Mouse (Mus musculus): ENCODE results near the gene D11Wsu47e. TPM values are rescaled to one million over a fixed set of nuclear protein-coding genes. Genes with fewer than 3 reads are reported as not detected.

Gene D11Wsu47e
- total RNA-seq, 2 experiments from 2014 or later = 3.8 TPM; not detected in 1

GRCm38 (mm10) chr11:113729239-113729638 is 45.0 kb downstream of the D11Wsu47e start:
- no peak for ATAC-seq (replicated peaks; ENCODE audit: low FRiP score, poor library complexity, severe bottlenecking)

DNA sequence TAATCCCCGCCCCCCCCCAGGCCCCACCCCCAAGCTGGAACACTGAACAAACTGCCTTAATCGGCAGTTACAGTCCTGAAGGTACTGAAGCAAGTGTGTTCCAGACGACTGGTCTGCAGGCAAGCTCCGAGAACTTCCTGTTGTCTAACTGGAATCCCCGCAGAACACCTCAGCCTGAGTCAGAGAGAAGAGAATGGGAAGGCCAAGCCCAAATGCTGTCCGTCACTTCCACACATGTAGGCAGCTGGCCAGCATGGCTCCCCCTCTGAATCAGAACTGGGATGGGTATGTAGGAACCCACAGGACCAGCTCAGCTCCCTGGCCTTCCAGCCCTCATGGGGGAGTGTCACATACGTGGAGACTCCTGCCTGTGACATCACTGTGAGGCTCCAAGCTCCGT is 45.7 kb downstream of the D11Wsu47e start:
- no peak for ATAC-seq (replicated peaks; ENCODE audit: low FRiP score, poor library complexity, severe bottlenecking)

- ATAC-seq (replicated peaks; ENCODE audit: low FRiP score, poor library complexity, severe bottlenecking) = no peak
These were observed 46.7 kb downstream of the D11Wsu47e start for GRCm38 (mm10) chr11:113730879-113731278.

DNA sequence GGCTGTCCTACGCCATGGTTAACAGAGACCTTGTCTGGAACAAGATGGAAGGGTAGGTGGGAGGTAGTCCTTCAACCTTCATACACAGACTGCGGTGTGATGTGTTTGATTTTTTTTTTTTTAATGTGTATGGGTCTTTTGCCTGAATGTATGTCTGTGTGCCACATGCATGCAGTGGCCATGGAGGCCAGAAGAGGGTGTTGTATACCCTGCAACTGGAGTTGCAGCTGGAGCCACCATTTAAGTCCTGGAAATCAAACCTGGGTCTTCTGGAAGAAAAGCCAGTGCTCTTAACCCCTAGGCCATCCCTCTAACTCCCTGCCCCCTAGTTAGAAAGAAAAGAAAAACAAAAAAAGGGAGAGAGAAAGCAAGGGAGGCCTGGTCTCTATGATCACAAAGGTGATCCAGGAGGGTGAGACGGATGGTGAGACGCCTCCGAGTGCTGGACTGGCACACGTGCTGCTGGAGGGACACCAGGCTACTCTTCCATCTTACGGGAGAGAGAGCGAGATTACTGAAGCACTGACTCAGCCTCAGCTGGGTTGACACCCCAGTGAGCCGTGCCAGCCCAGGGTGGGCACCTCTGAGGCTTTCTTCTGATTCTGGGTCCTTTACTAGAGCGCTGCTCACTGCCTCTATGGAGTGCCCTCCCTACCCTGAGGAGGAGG is 47.9 kb downstream of the D11Wsu47e start:
- no peak for ATAC-seq (replicated peaks; ENCODE audit: low FRiP score, poor library complexity, severe bottlenecking)

GRCm38 (mm10) chr11:113733631-113734364 is 49.6 kb downstream of the D11Wsu47e start:
- ATAC-seq (replicated peaks; ENCODE audit: low FRiP score, poor library complexity, severe bottlenecking) = no peak

GRCm38 (mm10) chr11:113735151-113735550 is 50.9 kb downstream of the D11Wsu47e start:
- ATAC-seq (replicated peaks; ENCODE audit: low FRiP score, poor library complexity, severe bottlenecking) = no peak

- ATAC-seq (replicated peaks; ENCODE audit: low FRiP score, poor library complexity, severe bottlenecking) = no peak
These were observed 52.8 kb downstream of the D11Wsu47e start for GRCm38 (mm10) chr11:113736848-113737552.

GRCm38 (mm10) chr11:113737553-113737854 is 53.3 kb downstream of the D11Wsu47e start:
- ATAC-seq (replicated peaks; ENCODE audit: low FRiP score, poor library complexity, severe bottlenecking) = no peak

GRCm38 (mm10) chr11:113737912-113738311 is 53.7 kb downstream of the D11Wsu47e start:
- ATAC-seq (replicated peaks; ENCODE audit: low FRiP score, poor library complexity, severe bottlenecking) = no peak

DNA sequence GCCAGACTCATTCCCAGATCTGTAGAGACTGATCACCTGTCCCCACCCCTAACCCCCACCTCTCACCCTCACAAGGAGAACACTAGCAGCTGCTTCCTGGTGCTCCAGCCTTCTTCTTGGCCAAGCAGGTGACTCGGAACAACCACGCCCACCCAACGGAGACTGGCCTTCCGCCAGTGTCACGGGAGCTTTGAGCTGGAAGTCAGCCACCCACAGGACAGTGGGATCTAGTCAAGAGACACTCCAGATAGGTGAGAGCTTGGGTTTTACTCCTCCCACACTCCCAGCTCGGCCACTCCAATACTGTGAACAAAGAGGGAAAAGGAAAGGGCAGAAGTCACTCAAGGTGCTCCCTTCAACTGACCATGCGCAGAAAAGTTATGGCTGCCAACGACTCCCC is 55.0 kb downstream of the D11Wsu47e start:
- no peak for ATAC-seq (replicated peaks; ENCODE audit: low FRiP score, poor library complexity, severe bottlenecking)

DNA sequence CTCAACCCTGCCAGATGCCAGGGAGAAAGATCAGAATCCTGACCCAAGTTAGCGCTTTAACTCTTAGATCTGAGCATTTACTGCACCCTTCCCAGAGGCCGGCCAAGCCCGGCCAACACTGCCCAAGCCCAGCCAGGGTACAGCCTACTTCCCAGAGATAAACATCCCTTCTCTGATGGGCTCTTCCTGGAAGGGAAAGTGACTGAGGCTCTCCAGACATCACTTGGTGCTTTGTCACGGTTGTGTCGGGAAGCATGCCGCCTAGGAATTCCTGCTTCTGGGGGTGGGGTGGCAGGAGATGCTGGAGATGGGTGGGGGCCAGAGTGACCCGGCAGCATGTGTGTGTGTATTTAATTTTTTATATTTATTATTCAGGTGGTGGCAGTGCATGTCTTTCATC is 55.9 kb downstream of the D11Wsu47e start:
- no peak for ATAC-seq (replicated peaks; ENCODE audit: low FRiP score, poor library complexity, severe bottlenecking)

GRCm38 (mm10) chr11:113742998-113743397 is 58.8 kb downstream of the D11Wsu47e start:
- ATAC-seq (replicated peaks; ENCODE audit: low FRiP score, poor library complexity, severe bottlenecking) = no peak

Other genes with a start within 250 kb of the D11Wsu47e start
- gene Sstr2, start 65.1 kb upstream of the D11Wsu47e start, total RNA-seq (2015; ENCODE audit: low replicate concordance) = not detected in 2 replicates
- gene Sstr2, start 65.1 kb upstream of the D11Wsu47e start, total RNA-seq (2017; ENCODE audit: low replicate concordance) = not detected in 2 replicates
- 29.8 and 33.2 TPM in 2 replicates for gene Cog1, start 35.2 kb upstream of the D11Wsu47e start, total RNA-seq (2015; ENCODE audit: low replicate concordance)
- gene Cog1, start 35.2 kb upstream of the D11Wsu47e start, total RNA-seq (2017; ENCODE audit: low replicate concordance) = 30.3 and 38.8 TPM in 2 replicates
- gene Slc39a11, start 34.3 kb upstream of the D11Wsu47e start, total RNA-seq (2015; ENCODE audit: low replicate concordance) = 3.6 and 5.4 TPM in 2 replicates
- gene Slc39a11, start 34.3 kb upstream of the D11Wsu47e start, total RNA-seq (2017; ENCODE audit: low replicate concordance) = 3.5 and 4.7 TPM in 2 replicates
- gene Fam104a, start 257 bp upstream of the D11Wsu47e start, total RNA-seq (2015; ENCODE audit: low replicate concordance) = 24.1 and 24.3 TPM in 2 replicates
- gene Fam104a, start 257 bp upstream of the D11Wsu47e start, total RNA-seq (2017; ENCODE audit: low replicate concordance) = 21.4 and 35.7 TPM in 2 replicates
- gene Cpsf4l, start 25.6 kb downstream of the D11Wsu47e start, total RNA-seq (2015; ENCODE audit: low replicate concordance) = not detected in 2 replicates
- gene Cpsf4l, start 25.6 kb downstream of the D11Wsu47e start, total RNA-seq (2017; ENCODE audit: low replicate concordance) = not detected in 2 replicates
- gene Cdc42ep4, start 67.5 kb downstream of the D11Wsu47e start, total RNA-seq (2015; ENCODE audit: low replicate concordance) = 18.0 and 19.8 TPM in 2 replicates
- 31.3 and 33.8 TPM in 2 replicates for gene Cdc42ep4, start 67.5 kb downstream of the D11Wsu47e start, total RNA-seq (2017; ENCODE audit: low replicate concordance)

Data from erythroid progenitor cell, adult 5-6 weeks (primary cell).